Mouse (Mus musculus) heart, embryonic 11.5 days (tissue): ENCODE data around the gene Cdkal1. TPM values are rescaled to one million over a fixed set of nuclear protein-coding genes. Genes with fewer than 3 reads are reported as not detected.

Experiments
- ATAC-seq: fragments of 200-750 bp; cut with Nextera tagmentation; replicated peaks from 2 replicates; pipeline ENCODE4 v1.8.0; 2017; ENCODE audit warnings: moderate library complexity; ENCODE audit not compliant: insufficient number of reproducible peaks, low FRiP score, low TSS enrichment
- H3K27ac ChIP-seq: fragments of 300-500 bp; sonication (generic); 2 replicates; pipeline ENCODE4 v1.5.1; 2014; ENCODE audit warnings: mild to moderate bottlenecking, low read depth, low read length
- H3K27me3 ChIP-seq: fragments of 300-500 bp; sonication (generic); 2 replicates; pipeline ENCODE4 v1.6.1; 2014; ENCODE audit warnings: mild to moderate bottlenecking, low read length, mixed read lengths; ENCODE audit not compliant: control insufficient read depth, insufficient read depth
- H3K36me3 ChIP-seq: fragments of 300-500 bp; sonication (generic); 2 replicates; pipeline ENCODE4 v1.6.1; 2014; ENCODE audit warnings: mild to moderate bottlenecking, low read length, moderate library complexity, mixed read lengths; ENCODE audit not compliant: control insufficient read depth, insufficient read depth
- H3K4me1 ChIP-seq: fragments of 300-500 bp; sonication (generic); 2 replicates; pipeline ENCODE4 v1.6.1; 2014; ENCODE audit warnings: low read length; ENCODE audit not compliant: control insufficient read depth, insufficient read depth
- H3K4me2 ChIP-seq: fragments of 300-500 bp; sonication (generic); 2 replicates; pipeline ENCODE4 v1.6.1; 2014; ENCODE audit warnings: mild to moderate bottlenecking, moderate library complexity
- H3K4me3 ChIP-seq: fragments of 300-500 bp; sonication (generic); 2 replicates; pipeline ENCODE4 v1.5.1; 2014; ENCODE audit warnings: low read depth, low read length
- H3K9ac ChIP-seq: fragments of 300-500 bp; sonication (generic); 2 replicates; pipeline ENCODE4 v1.6.1; 2014; ENCODE audit warnings: mild to moderate bottlenecking, low read depth, low read length, moderate library complexity
- H3K9me3 ChIP-seq: fragments of 300-500 bp; sonication (generic); replicated peaks from 2 replicates; pipeline ENCODE4 v1.6.1; 2016; ENCODE audit warnings: low read length; ENCODE audit not compliant: control insufficient read depth
- WGBS: fragments of 180-500 bp; shearing (Covaris S2); extraction: QIAGEN DNeasy Blood & Tissue Kit; methylation state at CpG from one replicate; pipeline ENCODE4 v1.1.7; 2014; ENCODE audit not compliant: insufficient replicate concordance; 5-methylcytosine and 5-hydroxymethylcytosine counted together
- polyA plus RNA-seq: library from polyadenylated mRNA; unstranded; fragments of >200 nt; fragmentation: Nextera tagmentation; extraction: Ambion mirVana; gene quantifications from 2 replicates; pipeline ENCODE4 v1.2.1, GENCODE M21; 2014

Cdkal1 gene
- polyA plus RNA-seq, 1 experiment from 2014 or later = 25.2 TPM

DNA sequence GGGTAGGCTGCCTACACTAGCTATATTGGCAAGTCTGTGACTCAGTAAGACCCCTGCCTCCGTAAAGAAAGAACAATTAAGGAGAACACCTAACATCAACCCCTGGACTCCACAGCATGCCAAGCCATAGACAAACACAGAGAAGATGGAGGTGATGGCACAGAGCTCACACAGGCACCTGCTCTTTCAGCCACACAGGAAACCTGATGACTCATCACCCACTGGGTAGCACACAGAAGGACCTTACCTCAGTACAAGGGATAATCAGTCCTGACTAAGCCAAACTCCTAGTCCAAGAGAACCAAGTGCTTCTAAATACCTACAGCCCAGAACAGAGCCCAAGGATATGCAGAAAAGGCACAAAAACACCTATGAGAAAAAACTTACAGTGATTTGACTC, 50.2 kb downstream of the Cdkal1 start:
- no peaks in the 10 kb centered on the region for H3K9me3 ChIP-seq
- H3K4me3 ChIP-seq = no peak overlapping the region
- no peak overlapping the region for H3K27ac ChIP-seq
- no peaks in the 10 kb centered on the region for H3K27me3 ChIP-seq
- no peaks in the 10 kb centered on the region for H3K4me1 ChIP-seq
- no peak overlapping the region for H3K4me2 ChIP-seq
- 85% methylated on average over 1 of the region's 1 CpGs for WGBS
- H3K36me3 ChIP-seq = no peaks in the 10 kb centered on the region
- no peak for ATAC-seq
- H3K9ac ChIP-seq = no peak overlapping the region

DNA sequence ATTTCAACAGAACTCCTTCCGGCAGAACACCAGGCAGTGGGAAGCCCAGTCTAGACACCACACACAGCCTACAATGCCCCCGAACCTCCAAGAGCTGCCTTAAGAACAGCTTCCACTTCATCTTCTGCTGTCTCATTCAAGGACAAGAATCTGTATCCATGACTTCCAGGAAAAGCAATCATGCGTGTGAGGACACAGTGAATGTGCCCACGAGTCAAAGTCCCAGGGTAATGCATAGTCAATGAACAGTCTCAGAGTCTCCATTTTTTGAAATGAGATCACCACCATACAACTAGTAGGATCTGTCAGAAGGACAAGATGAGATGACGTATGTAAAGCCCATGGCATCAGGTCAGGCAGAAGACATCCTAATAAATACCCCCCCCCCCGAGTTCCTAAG, 51.4 kb downstream of the Cdkal1 start:
- Histone ChIP-seq H3K9ac (no peak overlapping the region), H3K4me1 (peaks cover 6% of the 10 kb centered on the region; the same call in 1 of the 2 replicates), H3K27ac (no peak overlapping the region), H3K4me2 (no peak overlapping the region), H3K4me3 (no peak overlapping the region), H3K9me3 (no peaks in the 10 kb centered on the region), H3K36me3 (no peaks in the 10 kb centered on the region), H3K27me3 (no peaks in the 10 kb centered on the region)
- ATAC-seq = no peak
- 86% methylated on average over 6 of the region's 6 CpGs for WGBS

DNA sequence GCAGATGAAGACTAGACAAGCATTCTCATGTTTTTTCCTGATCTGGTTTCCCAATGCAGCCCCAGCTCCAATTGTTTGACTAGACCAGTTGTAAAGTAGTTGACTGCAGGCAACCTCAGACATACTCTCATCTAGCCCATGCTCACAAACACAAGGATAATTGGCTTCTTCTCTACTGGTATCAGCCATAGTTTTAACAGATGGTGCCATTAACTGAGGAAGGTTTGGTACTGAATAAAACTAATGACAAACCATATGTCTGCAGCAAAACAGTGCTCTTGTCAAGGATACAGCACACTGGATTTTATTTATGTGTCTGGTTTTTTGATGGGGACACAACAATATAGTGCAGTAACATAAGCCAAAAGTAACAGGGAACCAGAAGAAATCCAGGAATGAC, 52.8 kb downstream of the Cdkal1 start:
- H3K4me1 ChIP-seq = peaks cover 6% of the 10 kb centered on the region; the same call in 1 of the 2 replicates
- H3K9ac ChIP-seq = no peak overlapping the region
- no peaks in the 10 kb centered on the region for H3K27me3 ChIP-seq
- ATAC-seq = no peak
- H3K9me3 ChIP-seq = no peaks in the 10 kb centered on the region
- no peak overlapping the region for H3K4me3 ChIP-seq
- no peak overlapping the region for H3K4me2 ChIP-seq
- H3K27ac ChIP-seq = no peak overlapping the region
- H3K36me3 ChIP-seq = no peaks in the 10 kb centered on the region

DNA sequence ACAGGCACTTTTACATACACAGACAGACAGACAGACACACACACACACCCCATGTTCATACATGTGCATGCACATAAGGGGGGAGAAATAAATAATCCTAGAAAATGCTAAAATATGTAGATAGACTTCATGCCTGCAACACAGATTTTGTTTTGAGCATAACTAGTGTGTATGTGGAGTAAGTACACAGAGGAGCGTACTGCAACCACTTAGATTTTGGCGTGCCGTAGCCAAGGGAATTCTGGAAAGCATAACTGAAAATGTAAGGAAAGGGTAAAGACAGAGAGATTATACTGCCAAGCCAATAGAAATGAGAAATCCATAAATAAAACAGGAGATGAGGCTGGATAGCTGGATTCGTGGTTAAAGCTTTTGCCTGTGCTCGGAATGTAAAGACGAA, 55.4 kb downstream of the Cdkal1 start:
- no peak overlapping the region for H3K4me3 ChIP-seq
- no peaks in the 10 kb centered on the region for H3K27me3 ChIP-seq
- peaks cover 8% of the 10 kb centered on the region; the same call in 1 of the 2 replicates for H3K4me1 ChIP-seq
- no peak overlapping the region for H3K4me2 ChIP-seq
- H3K9ac ChIP-seq = no peak overlapping the region
- ATAC-seq = no peak
- WGBS = 90% methylated on average over 6 of the region's 6 CpGs
- no peaks in the 10 kb centered on the region for H3K36me3 ChIP-seq
- no peak overlapping the region for H3K27ac ChIP-seq
- H3K9me3 ChIP-seq = no peaks in the 10 kb centered on the region

DNA sequence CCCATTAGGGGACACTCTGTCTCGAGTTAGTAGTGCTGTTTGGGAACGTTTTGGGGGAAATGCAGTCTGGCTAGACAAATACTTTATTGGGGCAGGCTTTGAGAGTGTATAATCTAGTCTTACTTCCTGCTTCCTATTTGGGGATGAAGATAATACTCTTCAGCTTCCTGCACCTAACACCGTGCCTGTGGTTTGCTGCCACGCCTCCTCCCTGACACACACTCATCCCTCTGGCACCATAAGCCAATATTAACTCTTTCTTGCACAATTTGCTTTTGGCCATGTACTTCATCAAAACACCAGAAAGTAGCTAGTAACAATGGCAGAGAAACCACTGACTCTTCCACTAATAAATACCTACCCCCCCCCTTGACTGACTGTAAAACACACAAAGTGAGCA, 63.4 kb downstream of the Cdkal1 start:
- H3K27me3 ChIP-seq = no peaks in the 10 kb centered on the region
- 39% methylated on average over 4 of the region's 4 CpGs for WGBS
- no peak overlapping the region for H3K9ac ChIP-seq
- ATAC-seq = no peak
- H3K27ac ChIP-seq = no peak overlapping the region
- no peak overlapping the region for H3K4me2 ChIP-seq
- no peak overlapping the region for H3K4me3 ChIP-seq
- H3K9me3 ChIP-seq = no peaks in the 10 kb centered on the region
- peaks cover 2% of the 10 kb centered on the region; the same call in 1 of the 2 replicates for H3K4me1 ChIP-seq
- H3K36me3 ChIP-seq = no peaks in the 10 kb centered on the region

- Histone ChIP-seq H3K27me3 (no peaks in the 10 kb centered on the region), H3K4me3 (no peak overlapping the region)
These were observed 64.0 kb downstream of the Cdkal1 start for GRCm38 (mm10) chr13:29791439-29791838.

DNA sequence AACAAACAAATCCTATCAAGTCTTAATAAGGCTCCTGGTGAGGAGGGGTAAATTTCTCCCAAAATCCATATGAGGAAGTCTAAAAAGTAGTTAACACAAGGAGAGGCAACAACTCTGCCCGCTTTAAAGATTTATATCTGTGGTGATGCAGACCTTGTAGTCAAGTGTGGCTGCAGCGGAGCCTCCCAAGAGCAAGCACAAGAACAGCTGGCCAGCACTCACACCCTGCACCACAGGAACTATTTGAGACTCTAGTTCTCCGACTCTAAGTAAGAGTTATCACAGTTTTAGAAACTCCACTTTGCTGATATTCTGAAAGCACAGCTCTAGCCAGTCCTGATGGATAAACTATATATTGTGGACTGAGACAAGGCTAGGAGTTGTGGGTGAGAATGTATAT, 68.5 kb downstream of the Cdkal1 start:
- no peak overlapping the region for H3K27ac ChIP-seq
- no peaks in the 10 kb centered on the region for H3K9me3 ChIP-seq
- no peaks in the 10 kb centered on the region for H3K36me3 ChIP-seq
- 73% methylated on average over 3 of the region's 3 CpGs for WGBS
- no peak overlapping the region for H3K4me3 ChIP-seq
- H3K9ac ChIP-seq = no peak overlapping the region
- H3K4me2 ChIP-seq = no peak overlapping the region
- no peaks in the 10 kb centered on the region for H3K27me3 ChIP-seq
- H3K4me1 ChIP-seq = no peaks in the 10 kb centered on the region; the same call in 1 of the 2 replicates
- ATAC-seq = no peak

More at GRCm38 (mm10) chr13:29791439-29791838, 64.0 kb downstream of the Cdkal1 start:
- H3K36me3 ChIP-seq = no peaks in the 10 kb centered on the region
- no peak overlapping the region for H3K27ac ChIP-seq
- H3K9me3 ChIP-seq = no peaks in the 10 kb centered on the region
- H3K4me1 ChIP-seq = peaks cover 2% of the 10 kb centered on the region; the same call in 1 of the 2 replicates
- H3K4me2 ChIP-seq = no peak overlapping the region
- H3K9ac ChIP-seq = no peak overlapping the region
- ATAC-seq = no peak
- WGBS = 72% methylated on average over 6 of the region's 6 CpGs

GRCm38 (mm10) chr13:29784894-29785293, 70.6 kb downstream of the Cdkal1 start:
- ATAC-seq = no peak
- 82% methylated on average over 4 of the region's 4 CpGs for WGBS
- H3K36me3 ChIP-seq = no peaks in the 10 kb centered on the region

GRCm38 (mm10) chr13:29781332-29781731, 74.1 kb downstream of the Cdkal1 start:
- Histone ChIP-seq H3K9me3 (no peaks in the 10 kb centered on the region), H3K27ac (no peak overlapping the region), H3K27me3 (no peaks in the 10 kb centered on the region), H3K4me1 (peaks cover 9% of the 10 kb centered on the region), H3K4me3 (no peak overlapping the region), H3K9ac (no peak overlapping the region), H3K36me3 (no peaks in the 10 kb centered on the region), H3K4me2 (no peak overlapping the region)
- no peak for ATAC-seq
- 88% methylated on average over 4 of the region's 4 CpGs for WGBS

More at GRCm38 (mm10) chr13:29784894-29785293, 70.6 kb downstream of the Cdkal1 start:
- Histone ChIP-seq H3K27ac (no peak overlapping the region), H3K27me3 (no peaks in the 10 kb centered on the region), H3K4me2 (no peak overlapping the region), H3K9me3 (no peaks in the 10 kb centered on the region), H3K9ac (no peak overlapping the region), H3K4me1 (peaks cover 9% of the 10 kb centered on the region), H3K4me3 (no peak overlapping the region)
